Mouse (Mus musculus): ENCODE measurements around the gene Ptrh2. TPM values are rescaled to one million over a fixed set of nuclear protein-coding genes. Genes with fewer than 3 reads are reported as not detected.

Gene Ptrh2
- total RNA-seq (2023): 1 to 10 TPM; 3.4 to 3.9 TPM

DNA sequence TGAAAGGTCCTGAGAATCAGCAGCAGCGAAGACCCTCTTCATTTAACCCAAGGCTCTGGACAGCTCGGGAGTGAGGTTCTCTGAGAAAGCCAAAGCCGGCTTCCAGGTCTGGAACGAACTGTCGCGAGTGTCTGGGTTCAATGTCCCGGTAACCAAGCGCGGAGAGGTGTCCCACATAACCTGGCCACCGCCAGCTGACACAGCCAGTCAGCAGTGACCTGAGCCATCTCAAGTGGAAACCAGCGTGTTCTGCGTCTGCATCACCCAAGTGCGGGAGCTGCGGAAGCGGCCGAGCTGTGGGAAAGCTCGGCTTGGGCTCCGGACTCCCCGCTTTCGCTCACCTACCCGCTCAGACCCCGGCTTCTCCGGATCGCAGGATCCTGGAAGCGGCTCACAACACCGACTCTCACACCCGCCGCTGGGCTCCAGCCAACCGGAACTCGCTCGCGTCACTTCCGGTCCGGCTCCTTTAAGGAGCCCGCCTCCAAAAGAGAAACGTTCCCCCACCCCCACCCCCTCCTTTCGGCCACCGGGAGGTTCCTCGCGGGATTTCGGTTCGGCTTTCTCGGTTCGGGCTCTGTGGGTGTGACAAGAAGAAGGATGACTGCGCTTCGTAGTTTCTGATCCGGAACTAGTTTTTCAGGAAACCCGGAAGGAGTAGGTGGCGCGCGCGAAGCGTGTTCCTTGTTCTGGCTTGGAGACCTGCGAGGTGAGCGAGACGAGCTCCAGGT is at the start of gene Ptrh2, which contains the start of gene Vmp1:
Gene Ptrh2 (plus strand): TSS at position 591 of the 731 bp plus-strand sequence.
Gene Vmp1 (minus strand): TSS at position 442 of the 731 bp plus-strand sequence.

Other genes with a start within 250 kb of the Ptrh2 start
- 10 to 100 TPM; 22.7 to 33.7 TPM for gene Rnft1, start 199.3 kb upstream of the Ptrh2 start, total RNA-seq (2023)
- gene Rps6kb1, start 139.2 kb upstream of the Ptrh2 start, total RNA-seq (2023): 10 to 100 TPM; 27.2 to 27.6 TPM
- 1 to 10 TPM; 3.4 to 4.6 TPM for gene Tubd1, start 139.0 kb upstream of the Ptrh2 start, total RNA-seq (2023)
- 10 to 100 TPM; 87.3 to 97.8 TPM for gene Vmp1, start 149 bp upstream of the Ptrh2 start, total RNA-seq (2023)
- gene Cltc, start 73.6 kb downstream of the Ptrh2 start, total RNA-seq (2023): 100 to 1,000 TPM; 214 to 229 TPM
- gene Dhx40, start 123.8 kb downstream of the Ptrh2 start, total RNA-seq (2023): 10 to 100 TPM; 52.3 to 53.2 TPM